Mouse (Mus musculus): ENCODE results near the gene Btrc.
"Not testable (repeated sequence)": the region's sequence is repeated elsewhere in the genome, so short reads cannot be mapped to it uniquely, and the experiment has no call there.

Gene Btrc

DNA sequence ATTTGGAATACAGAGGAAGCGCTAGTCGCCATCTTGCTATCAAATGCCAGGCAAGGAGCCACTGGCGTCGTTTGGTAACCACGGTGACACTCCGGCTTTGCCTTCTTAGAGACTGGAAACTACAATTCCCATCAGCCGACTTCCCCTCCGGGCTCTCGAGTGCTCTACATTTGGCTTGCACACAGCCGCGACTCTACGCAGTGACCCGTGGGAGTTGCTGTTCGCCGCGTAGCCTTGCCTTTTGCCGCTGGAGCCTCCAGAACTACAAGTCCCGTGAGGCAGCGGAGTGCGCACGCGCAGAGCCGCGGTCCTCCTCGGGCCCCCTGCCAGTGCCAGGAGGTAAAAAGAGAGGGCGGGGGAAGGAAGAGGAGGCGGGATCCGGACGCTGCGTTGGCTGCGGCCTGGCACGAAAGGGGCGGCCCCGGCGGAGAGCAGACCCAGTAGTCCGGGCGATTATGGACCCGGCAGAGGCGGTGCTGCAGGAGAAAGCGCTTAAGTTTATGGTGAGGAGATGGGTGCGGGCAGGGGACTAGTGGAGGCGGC is at the start of gene Btrc:
TSS of gene Btrc (plus strand) at position 351 of the 543 bp plus-strand sequence.
- peak; percentile 99 for DNase-seq (ENCODE audit: low read depth, low spot score)

DNA sequence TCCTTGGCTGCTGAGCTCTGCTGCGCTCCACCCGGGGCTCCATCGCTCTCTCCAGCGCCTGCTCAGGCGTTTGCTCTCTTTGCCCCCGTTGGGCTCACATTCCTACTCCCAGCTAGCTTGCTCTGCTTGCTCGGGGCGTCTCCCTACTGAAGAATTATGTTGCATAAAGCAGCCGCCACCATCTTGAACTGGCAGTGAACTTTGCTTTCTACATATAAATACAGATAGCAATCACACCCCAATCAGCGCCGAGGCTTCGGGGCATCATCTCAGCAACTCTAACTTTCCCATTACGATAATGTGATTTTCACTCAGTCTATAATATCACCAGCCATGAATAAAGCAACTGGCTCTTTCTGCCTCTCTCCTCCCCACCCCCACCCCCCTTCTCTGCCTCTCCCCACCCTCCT is 46.1 kb upstream of the Btrc start:
- DNase-seq (ENCODE audit: low read depth, low spot score): no peak

DNA sequence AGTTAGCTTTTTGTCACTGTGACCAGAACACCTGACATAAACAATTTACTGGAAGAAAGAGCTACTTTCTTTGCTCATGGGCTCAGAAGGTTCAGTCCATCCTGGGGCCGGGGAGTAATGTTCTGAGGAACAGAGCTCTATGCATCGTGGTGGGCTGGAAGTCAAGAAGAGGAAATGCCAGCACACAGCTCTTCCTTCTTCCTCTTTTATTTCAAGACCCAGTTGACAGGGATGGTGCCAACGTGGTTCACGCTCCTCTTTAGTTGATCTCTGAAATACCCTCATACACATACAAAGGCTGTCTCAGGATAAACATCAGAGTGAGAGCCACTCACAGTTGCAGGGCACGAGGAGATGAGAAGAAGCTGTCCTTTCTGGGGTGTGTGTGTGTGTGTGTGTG is 42.5 kb upstream of the Btrc start:
- DNase-seq (ENCODE audit: low read depth, low spot score): no peak

DNA sequence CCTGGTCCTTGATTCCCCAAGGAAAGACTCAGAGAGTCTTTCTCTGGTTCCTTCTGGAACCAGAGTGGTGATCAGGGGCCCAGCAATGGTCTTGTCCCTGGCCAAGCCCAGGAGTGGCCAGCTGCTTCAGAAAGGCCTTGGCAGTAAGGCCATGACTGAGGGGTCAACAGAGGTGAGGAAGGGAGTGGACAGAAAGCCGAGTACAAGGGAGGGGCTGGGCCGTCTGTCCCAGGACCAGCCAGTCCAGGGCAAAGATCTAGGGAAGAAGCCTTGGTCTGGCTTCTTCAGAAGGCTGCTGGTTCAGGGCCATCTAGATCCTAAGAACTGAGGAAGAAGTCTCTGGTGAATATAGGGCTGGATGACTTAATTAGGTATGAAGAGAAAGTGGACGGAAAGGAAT is 34.5 kb upstream of the Btrc start:
- DNase-seq (ENCODE audit: low read depth, low spot score): no peak

DNA sequence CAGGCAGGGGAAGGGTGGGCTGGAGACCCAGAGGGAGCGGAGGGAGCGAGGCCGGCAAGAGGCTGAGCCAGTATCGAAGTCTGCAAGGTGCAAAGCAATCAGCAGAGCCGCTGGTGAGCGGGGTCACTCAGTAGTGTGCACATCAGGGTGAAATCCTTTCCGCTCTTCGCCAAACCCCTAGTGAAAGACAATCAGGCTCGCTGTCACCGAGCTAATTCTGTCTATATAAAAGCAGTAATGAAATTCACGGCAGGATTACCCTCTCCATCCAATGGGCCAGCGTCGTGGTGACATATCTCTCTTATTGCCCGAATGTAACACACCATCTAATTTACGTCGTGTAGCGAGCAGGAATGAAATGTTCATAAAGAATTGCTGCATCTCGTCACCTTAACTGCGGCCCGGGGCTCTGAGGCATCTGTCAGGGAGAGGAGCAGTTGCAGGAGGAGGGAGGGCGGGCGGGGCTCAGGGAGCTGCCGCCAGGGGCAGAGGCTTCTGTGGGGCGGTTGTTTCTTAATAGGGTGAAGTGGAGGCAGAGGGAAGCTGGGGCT is 33.7 kb upstream of the Btrc start:
- DNase-seq (ENCODE audit: low read depth, low spot score): no peak

DNA sequence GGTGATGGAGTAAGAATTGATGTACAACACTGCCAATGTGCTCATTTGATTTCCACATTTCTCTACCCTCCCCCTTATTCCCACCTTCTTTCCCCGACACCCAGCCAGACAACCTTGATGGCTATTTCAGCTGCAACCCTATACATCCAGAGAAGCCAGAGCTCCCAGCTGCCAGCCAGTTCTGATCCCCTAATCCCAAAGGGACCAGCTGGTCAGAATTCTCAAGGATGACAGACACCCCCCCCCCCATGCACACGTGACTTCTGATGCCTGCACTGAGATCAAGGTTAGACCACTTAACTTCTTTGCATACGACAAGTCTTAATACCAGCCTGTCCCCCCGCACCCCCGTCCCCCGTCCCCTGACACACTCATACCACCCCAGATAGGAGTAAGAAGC is 26.8 kb upstream of the Btrc start:
- DNase-seq (ENCODE audit: low read depth, low spot score): no peak

DNA sequence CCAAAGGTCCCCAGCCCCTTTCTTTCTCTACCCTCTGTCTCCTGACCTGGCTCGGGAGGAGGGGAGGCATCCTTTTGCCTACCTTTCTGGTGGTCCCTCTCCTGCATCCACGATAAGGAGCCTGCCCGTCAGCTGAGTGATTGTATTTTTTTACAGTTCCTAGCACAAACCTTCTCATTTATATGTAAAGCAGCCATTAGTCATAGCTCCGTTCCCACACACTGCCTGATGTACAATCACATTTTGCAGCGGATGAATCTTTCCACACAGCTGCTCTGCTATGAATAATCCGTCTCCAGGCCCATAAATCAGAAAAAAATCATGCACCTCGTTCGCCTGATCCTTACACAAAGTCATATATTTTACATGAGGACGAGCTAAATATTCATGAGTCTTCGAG is 25.4 kb upstream of the Btrc start:
- DNase-seq (ENCODE audit: low read depth, low spot score): no peak

DNA sequence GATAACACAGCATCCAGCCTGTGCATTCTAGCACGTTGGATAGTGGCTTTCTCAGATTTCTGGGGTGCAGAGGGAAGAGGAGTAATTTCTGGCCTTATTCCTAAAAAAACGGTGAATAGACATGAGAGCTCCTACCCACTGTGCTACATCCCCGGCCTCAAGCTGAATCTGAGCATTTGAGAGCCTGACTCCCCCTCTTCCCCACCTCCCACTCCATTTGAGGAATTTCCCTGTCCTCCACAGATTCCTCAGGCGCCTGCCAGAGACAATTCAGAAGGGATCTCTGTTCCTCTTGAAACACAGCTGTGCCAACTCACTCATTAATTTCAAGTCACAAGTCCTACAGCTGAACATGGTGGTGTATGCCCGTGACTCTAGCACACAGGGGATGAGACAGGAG is 19.6 kb upstream of the Btrc start:
- no peak for DNase-seq (ENCODE audit: low read depth, low spot score)

DNA sequence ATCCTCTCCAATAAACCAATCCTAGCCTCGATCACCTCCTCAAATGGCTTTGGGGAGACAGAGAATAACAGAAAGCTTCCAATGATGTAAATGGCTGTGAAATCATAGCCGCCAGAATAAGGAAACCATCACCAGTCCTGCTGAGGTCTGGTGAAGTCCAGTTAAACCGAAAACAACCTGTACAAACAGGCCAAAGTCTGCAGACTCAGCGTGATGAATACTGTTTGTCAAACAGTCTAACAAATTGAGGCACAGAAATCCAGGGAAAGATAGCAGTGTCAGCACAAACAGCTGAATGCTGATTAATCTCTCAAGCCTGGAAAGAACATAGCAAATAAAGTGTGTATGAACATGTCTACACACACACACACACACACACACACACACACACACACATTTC is 15.3 kb upstream of the Btrc start:
- DNase-seq (ENCODE audit: low read depth, low spot score): no peak

DNA sequence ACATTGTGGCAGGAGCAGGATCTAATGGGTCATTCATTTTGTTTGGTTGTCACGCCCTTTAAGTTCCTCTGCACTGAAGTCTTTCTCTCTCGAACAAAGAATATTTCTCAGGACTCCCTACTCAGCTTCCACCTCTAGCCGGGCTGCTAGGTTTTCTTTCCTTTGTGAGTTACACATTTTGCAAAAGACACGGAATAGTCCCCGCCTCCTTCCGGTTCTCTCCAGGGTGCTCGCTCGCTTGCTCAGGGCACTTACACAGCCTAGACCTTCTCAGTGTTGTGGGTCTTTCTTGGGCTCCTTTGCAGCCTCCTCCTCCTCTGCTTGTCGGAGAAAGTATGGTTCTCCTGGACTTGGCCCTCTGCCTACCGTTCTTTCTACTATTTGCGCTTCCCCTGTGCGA is 13.1 kb upstream of the Btrc start:
- no peak for DNase-seq (ENCODE audit: low read depth, low spot score)

DNA sequence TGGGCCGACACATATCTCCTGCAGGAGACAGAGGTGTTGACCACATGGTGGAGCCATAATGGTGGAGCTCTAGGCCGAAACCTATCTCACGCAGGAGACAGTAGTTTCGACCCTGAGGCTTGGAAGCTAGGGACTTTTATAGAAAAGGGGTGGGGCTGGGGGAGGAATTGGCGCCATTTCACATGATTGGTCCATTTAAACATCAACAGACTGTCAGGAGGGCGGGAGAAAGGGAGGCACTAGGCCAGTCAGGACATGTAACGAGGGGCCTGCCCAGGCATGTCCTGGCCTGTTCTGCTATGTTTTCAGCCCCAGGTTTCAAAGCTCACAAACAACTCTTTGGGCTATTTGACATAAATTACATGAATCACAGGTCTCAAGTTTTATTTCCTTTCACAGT is 10.8 kb upstream of the Btrc start:
- DNase-seq (ENCODE audit: low read depth, low spot score): not testable (repeated sequence)

DNA sequence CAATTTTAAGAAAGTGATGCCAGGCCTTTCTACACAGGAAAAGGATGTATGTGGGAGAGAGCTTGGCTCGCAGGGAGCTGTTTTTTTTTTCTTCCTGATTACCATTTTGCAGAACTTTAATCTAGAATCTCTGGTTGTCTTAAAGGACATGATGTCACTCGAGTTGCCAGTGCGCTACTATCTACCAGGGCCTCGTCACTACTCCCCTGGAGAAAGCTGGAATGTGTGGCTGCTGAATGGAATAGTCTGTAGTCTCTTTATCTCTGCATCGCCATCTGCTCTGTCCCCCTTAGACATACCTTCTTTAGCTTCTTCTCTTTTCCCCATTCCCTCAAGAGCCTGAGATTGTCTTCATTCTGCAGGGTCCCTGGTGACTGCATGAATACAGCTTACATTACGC is 7.9 kb upstream of the Btrc start:
- DNase-seq (ENCODE audit: low read depth, low spot score): no peak

DNA sequence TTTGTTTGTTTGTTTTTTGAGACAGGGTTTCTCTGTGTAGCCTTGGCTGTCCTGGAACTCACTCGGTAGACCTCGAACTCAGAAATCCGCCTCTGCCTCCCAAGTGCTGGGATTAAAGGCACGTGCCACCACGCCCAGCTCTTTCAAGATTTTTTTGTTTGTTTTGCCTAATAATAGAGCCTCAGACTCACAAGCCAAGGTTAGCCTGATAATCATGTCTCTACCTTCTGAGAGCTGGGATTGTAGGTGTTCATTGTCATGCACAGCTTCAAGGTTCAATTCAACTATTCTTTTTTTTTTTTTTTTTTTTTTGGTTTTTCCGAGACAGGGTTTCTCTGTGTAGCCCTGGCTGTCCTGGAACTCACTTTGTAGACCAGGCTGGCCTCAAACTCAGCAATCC is 6.7 kb upstream of the Btrc start:
- not testable (repeated sequence) for DNase-seq (ENCODE audit: low read depth, low spot score)

DNA sequence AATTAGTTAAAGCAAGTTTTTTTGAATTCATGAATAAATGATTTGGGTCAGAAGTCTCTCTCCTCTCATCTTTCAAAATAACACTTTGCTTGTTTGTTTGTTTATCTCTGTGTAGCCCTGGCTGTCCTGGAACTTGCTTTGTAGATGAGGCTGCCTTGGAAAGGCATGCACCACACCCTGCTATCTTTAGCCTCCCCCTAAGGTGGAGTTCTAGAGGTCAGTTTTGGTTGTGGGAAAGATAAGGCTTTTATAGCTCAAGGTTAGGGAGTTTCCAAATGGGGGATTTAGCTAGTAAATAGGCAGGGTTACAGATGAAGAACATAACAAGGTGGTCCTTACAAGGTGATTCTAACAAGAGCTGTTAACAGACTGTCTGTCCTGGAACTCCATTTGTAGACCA is 3.0 kb upstream of the Btrc start:
- no peak for DNase-seq (ENCODE audit: low read depth, low spot score)

DNA sequence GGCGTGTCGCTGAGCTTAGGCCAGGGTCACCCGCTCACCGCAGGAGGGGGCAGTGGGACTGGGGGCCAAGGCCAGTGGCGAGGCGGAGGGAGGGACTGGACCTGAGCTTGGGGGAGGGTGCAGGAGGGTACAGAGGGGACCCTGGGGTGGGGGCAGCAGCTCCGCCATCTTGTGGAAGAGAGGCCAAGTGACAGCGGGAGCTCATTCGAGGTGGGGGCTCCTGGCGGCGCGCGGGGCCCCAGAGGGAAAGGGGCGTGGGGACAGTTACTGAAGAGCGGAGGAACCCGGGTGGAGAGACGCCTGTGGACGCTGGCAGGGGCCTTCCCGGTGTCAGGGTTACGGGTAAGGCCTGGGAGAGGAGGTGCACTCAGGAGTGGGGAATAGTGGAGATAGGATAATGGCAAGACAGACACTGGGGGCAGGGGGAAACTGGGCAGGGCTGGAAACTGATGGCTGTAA is 428 bp downstream of the Btrc start:
- peak; percentile 36 for DNase-seq (ENCODE audit: low read depth, low spot score)

DNA sequence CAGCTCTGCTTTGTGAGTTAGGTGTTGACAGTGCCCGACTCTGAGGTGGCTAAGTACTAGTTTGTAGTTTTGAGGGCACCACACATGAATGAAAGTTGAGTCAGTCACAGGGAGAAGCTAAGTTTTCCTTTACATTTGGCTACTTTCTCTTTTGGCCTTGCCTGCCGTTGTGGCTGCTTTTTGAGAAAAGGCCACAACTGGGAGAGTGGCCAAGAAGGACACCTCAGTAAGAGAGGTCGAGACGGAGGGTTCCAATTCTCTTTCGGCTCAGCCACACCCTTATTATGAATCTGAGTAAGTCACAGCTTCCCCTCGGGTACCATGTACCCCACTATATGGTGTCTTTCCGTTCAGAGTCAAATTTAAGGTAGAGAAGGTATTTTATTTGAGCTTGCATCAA is 3.1 kb downstream of the Btrc start:
- no peak for DNase-seq (ENCODE audit: low read depth, low spot score)

DNA sequence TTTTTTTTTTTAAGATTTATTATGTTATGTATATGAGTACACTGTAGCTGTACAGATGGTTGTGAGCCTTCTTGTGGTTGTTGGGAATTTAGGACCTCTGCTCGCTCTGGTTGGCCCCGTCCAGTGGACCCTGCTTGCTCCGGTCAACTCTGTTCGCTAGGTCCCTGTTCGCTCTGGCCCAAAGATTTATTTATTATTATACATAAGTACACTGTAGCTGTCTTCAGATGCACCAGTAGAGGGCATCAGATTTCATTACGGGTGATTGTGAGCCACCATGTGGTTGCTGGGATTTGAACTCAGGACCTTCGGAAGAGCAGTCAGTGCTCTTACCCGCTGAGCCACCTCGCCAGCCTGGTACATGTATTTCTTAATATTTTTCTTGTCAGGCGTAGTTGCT is 21.3 kb downstream of the Btrc start:
- not testable (repeated sequence) for DNase-seq (ENCODE audit: low read depth, low spot score)

DNA sequence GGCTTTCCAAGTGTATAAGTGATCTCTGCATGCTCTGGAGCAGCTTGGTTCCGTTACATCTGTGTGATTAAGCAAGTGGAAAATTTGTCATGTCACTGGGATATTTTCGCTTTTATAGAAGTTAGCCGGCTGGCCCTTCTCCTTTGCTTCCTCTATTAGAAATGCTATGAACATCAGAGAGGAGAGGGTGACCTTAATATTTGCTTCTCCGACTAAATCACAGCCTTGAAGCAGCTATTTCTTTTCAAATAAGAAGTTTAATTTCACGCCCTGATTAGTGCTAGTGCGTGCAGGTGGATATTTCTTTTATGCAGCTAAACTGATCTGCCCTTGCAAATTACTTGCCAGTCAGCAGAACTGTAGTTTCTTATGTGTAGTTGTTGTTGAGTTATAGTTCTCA is 25.0 kb downstream of the Btrc start:
- no peak for DNase-seq (ENCODE audit: low read depth, low spot score)

DNA sequence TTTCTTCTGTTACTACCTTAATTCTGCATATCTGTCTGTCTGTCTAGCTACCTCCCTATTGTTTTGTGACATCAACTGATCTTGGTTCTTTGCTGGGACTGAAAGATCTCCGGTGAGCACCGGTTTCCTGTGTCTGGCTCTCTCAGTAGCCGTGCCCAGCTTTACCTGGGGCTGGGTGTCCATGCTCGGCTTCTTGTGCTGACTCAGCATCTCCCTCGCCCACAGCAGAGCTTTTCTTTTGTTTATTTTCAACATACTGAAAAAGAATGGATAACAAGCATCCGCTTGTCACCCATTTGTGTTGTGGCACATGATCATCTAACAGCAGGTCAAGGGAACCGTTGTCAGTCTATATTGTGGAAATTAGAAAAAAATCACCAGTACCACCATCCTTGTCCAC is 30.5 kb downstream of the Btrc start:
- no peak for DNase-seq (ENCODE audit: low read depth, low spot score)

DNA sequence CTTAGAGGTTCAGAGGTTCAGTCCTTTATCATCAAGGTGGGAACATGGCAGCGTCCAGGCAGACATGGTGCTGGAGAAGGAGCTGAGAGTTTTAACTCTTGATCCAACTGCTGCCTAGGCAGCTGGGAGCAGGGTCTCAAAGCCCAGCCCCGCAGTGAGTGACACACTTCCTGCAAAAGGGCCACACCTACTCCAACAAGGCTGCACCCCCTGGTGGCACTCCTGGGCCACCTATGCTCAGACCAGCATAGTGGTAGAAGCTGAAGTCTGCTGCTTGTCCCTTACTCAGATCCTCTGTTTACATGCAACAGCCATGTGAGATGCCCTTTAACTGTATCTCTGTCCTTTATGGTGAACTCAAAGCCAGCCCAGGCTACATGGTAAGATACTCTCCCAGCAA is 47.5 kb downstream of the Btrc start:
- DNase-seq (ENCODE audit: low read depth, low spot score): peak; percentile 16

DNA sequence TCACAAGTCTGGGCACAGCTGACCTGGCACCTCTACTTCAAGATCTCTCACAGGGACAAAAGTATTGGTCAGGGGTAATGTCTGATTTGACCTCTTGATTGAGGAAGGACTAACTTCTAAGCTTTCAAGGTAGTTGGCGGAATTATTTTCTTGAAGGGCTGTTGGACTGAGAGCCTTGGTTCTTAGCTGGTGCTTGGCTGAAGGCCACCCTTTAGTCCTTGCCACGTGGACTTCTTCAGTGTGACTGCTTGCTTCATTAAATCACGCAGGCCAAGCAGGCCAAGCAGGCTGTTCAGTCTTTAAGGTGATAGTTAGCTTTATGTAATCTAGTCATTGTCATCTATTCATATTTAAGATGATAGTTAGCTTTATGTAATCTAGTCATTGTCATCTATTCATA is 49.2 kb downstream of the Btrc start:
- DNase-seq (ENCODE audit: low read depth, low spot score): no peak

DNA sequence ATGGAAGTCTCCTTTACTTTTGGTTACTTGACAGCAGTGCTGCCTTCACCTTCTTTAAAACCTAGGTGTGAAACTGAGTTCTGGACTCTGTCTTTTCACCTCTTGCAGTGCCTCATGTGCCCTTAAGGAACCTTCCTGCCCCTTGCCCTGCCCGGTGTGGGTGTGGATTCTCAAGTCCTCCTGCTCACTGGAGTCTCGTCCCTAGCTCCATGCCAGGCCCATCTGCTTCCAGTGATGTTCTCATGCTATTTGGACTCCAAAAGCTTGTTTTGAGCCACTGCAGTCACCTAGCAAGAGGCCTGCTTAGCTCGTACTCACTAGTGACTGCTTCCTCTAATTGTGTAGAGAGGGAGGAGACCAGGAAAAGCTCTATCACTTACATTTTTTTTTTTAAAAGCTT is 50.4 kb downstream of the Btrc start:
- DNase-seq (ENCODE audit: low read depth, low spot score): no peak

DNA sequence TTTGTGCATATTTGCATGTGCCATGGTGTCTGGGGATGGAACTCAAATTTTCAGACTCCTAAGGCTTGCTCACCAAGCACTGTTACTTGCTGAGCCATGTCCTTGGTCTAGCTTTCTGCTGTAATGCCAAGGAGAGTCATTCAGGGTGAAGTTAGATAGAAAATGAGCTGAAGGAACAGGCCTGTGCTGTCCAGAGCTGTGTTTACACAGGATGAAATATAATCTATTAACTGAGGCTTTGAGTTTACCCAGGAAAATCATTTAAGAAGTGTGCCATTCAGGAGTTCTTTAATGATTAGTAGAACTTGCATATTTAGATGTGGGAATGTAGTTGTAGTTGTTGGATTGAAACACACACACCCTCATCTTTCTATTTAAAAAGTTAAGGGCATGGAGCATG is 54.1 kb downstream of the Btrc start:
- no peak for DNase-seq (ENCODE audit: low read depth, low spot score)

DNA sequence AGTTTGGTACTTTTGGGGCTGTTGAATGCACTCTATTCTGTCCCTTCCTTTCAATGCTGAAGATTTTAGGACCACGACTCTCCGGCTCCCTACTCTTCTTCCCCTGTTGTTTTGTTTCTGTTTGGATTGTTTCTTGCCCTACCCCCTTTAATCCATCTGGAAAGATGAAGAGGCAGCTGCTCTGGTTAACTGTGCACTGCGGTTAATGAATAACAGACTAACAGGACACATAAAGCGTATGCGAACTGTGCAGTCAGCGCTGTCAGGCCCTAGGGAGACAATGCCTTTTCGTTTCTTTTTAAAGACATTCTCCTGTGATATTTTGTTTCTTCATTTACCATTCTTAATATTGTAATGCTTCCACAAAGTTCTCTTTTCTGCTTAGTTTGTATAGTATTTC is 58.7 kb downstream of the Btrc start:
- no peak for DNase-seq (ENCODE audit: low read depth, low spot score)
